Mouse (Mus musculus) cerebellum, adult 18-20 months (tissue): Measurements from ENCODE around the gene 1600014C23Rik.

ENCODE experiments used
- DNase-seq, 2 experiments: peaks; one replicate each; pipeline ENCODE4 v3.0.0; 2021

The 1600014C23Rik gene

GRCm38 (mm10) chr17:45751359-45751758, 17.7 kb upstream of the 1600014C23Rik start:
- DNase-seq: no peak

- peak; percentile 58 to 61 for DNase-seq
Observed at GRCm38 (mm10) chr17:45749100-45749499, 15.5 kb upstream of the 1600014C23Rik start.

- peak; percentile 53 to 67 for DNase-seq
Observed at GRCm38 (mm10) chr17:45747858-45748785, 14.5 kb upstream of the 1600014C23Rik start.

GRCm38 (mm10) chr17:45747293-45747692, 13.6 kb upstream of the 1600014C23Rik start:
- no peak for DNase-seq

- no peak for DNase-seq
Observed at GRCm38 (mm10) chr17:45746755-45747154, 13.1 kb upstream of the 1600014C23Rik start.

- DNase-seq: no peak
Observed at GRCm38 (mm10) chr17:45745629-45746028, 12.0 kb upstream of the 1600014C23Rik start.

GRCm38 (mm10) chr17:45742371-45743147, 8.9 kb upstream of the 1600014C23Rik start:
- DNase-seq: no peak

GRCm38 (mm10) chr17:45737078-45737601, 3.5 kb upstream of the 1600014C23Rik start:
- DNase-seq: peak in 1 of 2 experiments; percentile 26

GRCm38 (mm10) chr17:45736311-45737077, 2.9 kb upstream of the 1600014C23Rik start:
- peak; percentile 89 to 96 for DNase-seq

GRCm38 (mm10) chr17:45735382-45736310, 2.0 kb upstream of the 1600014C23Rik start:
- DNase-seq: peak; percentile 91 to 92

GRCm38 (mm10) chr17:45734881-45735280, 1.2 kb upstream of the 1600014C23Rik start:
- peak; percentile 21 to 31 for DNase-seq

GRCm38 (mm10) chr17:45734333-45734732, 689 bp upstream of the 1600014C23Rik start:
- DNase-seq: no peak

GRCm38 (mm10) chr17:45733038-45733734, 458 bp downstream of the 1600014C23Rik start:
- DNase-seq: peak; percentile 20 to 45

- peak; percentile 90 to 92 for DNase-seq
Observed at GRCm38 (mm10) chr17:45731172-45731864, 2.3 kb downstream of the 1600014C23Rik start.

- DNase-seq: no peak
Observed at GRCm38 (mm10) chr17:45730696-45731095, 2.9 kb downstream of the 1600014C23Rik start.

GRCm38 (mm10) chr17:45729387-45729786, 4.3 kb downstream of the 1600014C23Rik start:
- no peak for DNase-seq

- DNase-seq: no peak
Observed at GRCm38 (mm10) chr17:45727983-45728723, 5.5 kb downstream of the 1600014C23Rik start.

- DNase-seq: no peak
Observed at GRCm38 (mm10) chr17:45727481-45727880, 6.2 kb downstream of the 1600014C23Rik start.

- no peak for DNase-seq
Observed at GRCm38 (mm10) chr17:45726249-45726648, 7.4 kb downstream of the 1600014C23Rik start.
